Mouse (Mus musculus): Measurements from ENCODE around the gene Sh3bgr. TPM values are rescaled to one million over a fixed set of nuclear protein-coding genes. Genes with fewer than 3 reads are reported as not detected.

Gene Sh3bgr
- total and polyA plus RNA-seq, 3 experiments: 1.1 to 2.0 TPM; not detected in 1

- Histone ChIP-seq H3K27me3 (ENCODE audit: control insufficient read depth in 1 of 2, insufficient read depth in 2 of 2, low read length in 2 of 2) (no peaks in the 10 kb centered on the region), H3K79me2 (ENCODE audit: control insufficient read depth, insufficient read depth, low read length, poor library complexity) (no peaks in the 10 kb centered on the region), H3K36me3 (ENCODE audit: control insufficient read depth in 1 of 2, insufficient read depth in 2 of 2, low read length in 2 of 2) (no peaks in the 10 kb centered on the region; a peak in 2 of 4 replicates), H3K4me1 (ENCODE audit: control insufficient read depth in 1 of 2, insufficient read depth in 2 of 2, low read length in 2 of 2) (no peaks in the 10 kb centered on the region), H3K9me3 (replicated peaks; ENCODE audit: insufficient read depth, low read length) (no peaks in the 10 kb centered on the region), H3K27ac (ENCODE audit: control insufficient read depth, low read depth, low read length) (no peak overlapping the region), H3K9ac (ENCODE audit: control insufficient read depth, low read depth, low read length, poor library complexity, severe bottlenecking) (no peak overlapping the region), H3K4me3 (ENCODE audit: control insufficient read depth in 1 of 2, insufficient read depth in 1 of 2, low read depth in 2 of 2, low read length in 2 of 2) (no peak overlapping the region)
- DNase-seq (ENCODE audit: low read depth, low spot score): no peak
- no peak for TF ChIP-seq MAX (IDR thresholded peaks at IDR 0.05; ENCODE audit: low read length)
- no peak for TF ChIP-seq SMC3 (IDR thresholded peaks at IDR 0.05; ENCODE audit: low read depth, low read length)
- no peak for TF ChIP-seq SIN3A (IDR thresholded peaks at IDR 0.05; ENCODE audit: low read length)
- no peak for TF ChIP-seq UBTF (IDR thresholded peaks at IDR 0.05; ENCODE audit: borderline replicate concordance, insufficient read depth, low read depth, low read length)
- TF ChIP-seq MEF2A (IDR thresholded peaks at IDR 0.05; ENCODE audit: extremely low read depth, insufficient replicate concordance, low read depth, low read length, poor library complexity, severe bottlenecking): no peak
Observed at GRCm38 (mm10) chr16:96161336-96161735, 38.9 kb upstream of the Sh3bgr start.

- no peak for DNase-seq (ENCODE audit: low read depth, low spot score)
- Histone ChIP-seq H3K27ac (ENCODE audit: control insufficient read depth, low read depth, low read length) (no peak overlapping the region), H3K9ac (ENCODE audit: control insufficient read depth, low read depth, low read length, poor library complexity, severe bottlenecking) (no peak overlapping the region), H3K4me1 (ENCODE audit: control insufficient read depth in 1 of 2, insufficient read depth in 2 of 2, low read length in 2 of 2) (no peaks in the 10 kb centered on the region), H3K4me3 (ENCODE audit: control insufficient read depth in 1 of 2, insufficient read depth in 1 of 2, low read depth in 2 of 2, low read length in 2 of 2) (no peak overlapping the region), H3K9me3 (replicated peaks; ENCODE audit: insufficient read depth, low read length) (no peaks in the 10 kb centered on the region), H3K79me2 (ENCODE audit: control insufficient read depth, insufficient read depth, low read length, poor library complexity) (no peaks in the 10 kb centered on the region), H3K27me3 (ENCODE audit: control insufficient read depth in 1 of 2, insufficient read depth in 2 of 2, low read length in 2 of 2) (no peaks in the 10 kb centered on the region), H3K36me3 (ENCODE audit: control insufficient read depth in 1 of 2, insufficient read depth in 2 of 2, low read length in 2 of 2) (no peaks in the 10 kb centered on the region; a peak in 1 of 4 replicates)
- no peak for TF ChIP-seq CTCF (IDR thresholded peaks at IDR 0.05 in 2 of 3, conservative IDR thresholded peaks at IDR 0.05 in 1 of 3; ENCODE audit: control insufficient read depth in 1 of 3, insufficient read depth in 1 of 3, low read depth in 2 of 3, low read length in 3 of 3, poor library complexity in 1 of 3, severe bottlenecking in 1 of 3)
Observed at GRCm38 (mm10) chr16:96165723-96166264, 34.5 kb upstream of the Sh3bgr start.

- Histone ChIP-seq H3K9me3 (replicated peaks; ENCODE audit: insufficient read depth, low read length) (no peaks in the 10 kb centered on the region), H3K27me3 (ENCODE audit: control insufficient read depth in 1 of 2, insufficient read depth in 2 of 2, low read length in 2 of 2) (no peaks in the 10 kb centered on the region), H3K4me1 (ENCODE audit: control insufficient read depth in 1 of 2, insufficient read depth in 2 of 2, low read length in 2 of 2) (no peaks in the 10 kb centered on the region), H3K4me3 (ENCODE audit: control insufficient read depth in 1 of 2, insufficient read depth in 1 of 2, low read depth in 2 of 2, low read length in 2 of 2) (no peak overlapping the region), H3K36me3 (ENCODE audit: control insufficient read depth in 1 of 2, insufficient read depth in 2 of 2, low read length in 2 of 2) (no peaks in the 10 kb centered on the region; a peak in 1 of 4 replicates), H3K79me2 (ENCODE audit: control insufficient read depth, insufficient read depth, low read length, poor library complexity) (no peaks in the 10 kb centered on the region), H3K9ac (ENCODE audit: control insufficient read depth, low read depth, low read length, poor library complexity, severe bottlenecking) (no peak overlapping the region), H3K27ac (ENCODE audit: control insufficient read depth, low read depth, low read length) (no peak overlapping the region)
- no peak for DNase-seq (ENCODE audit: low read depth, low spot score)
- no peak for TF ChIP-seq ZMIZ1 (IDR thresholded peaks at IDR 0.05; ENCODE audit: low read depth, low read length)
- no peak for TF ChIP-seq USF1 (IDR thresholded peaks at IDR 0.05; ENCODE audit: low read depth, low read length)
- TF ChIP-seq CHD2 (IDR thresholded peaks at IDR 0.05; ENCODE audit: low read length): no peak
- no peak for TF ChIP-seq MAFK (IDR thresholded peaks at IDR 0.05; ENCODE audit: borderline replicate concordance, low read depth, low read length)
- TF ChIP-seq KAT2A (conservative IDR thresholded peaks at IDR 0.05; ENCODE audit: low read depth, low read length): no peak
- TF ChIP-seq RCOR1 (IDR thresholded peaks at IDR 0.05; ENCODE audit: low read depth, low read length): no peak
- no peak for TF ChIP-seq MYC (IDR thresholded peaks at IDR 0.05; ENCODE audit: low read depth, low read length)
- TF ChIP-seq MEF2A (IDR thresholded peaks at IDR 0.05; ENCODE audit: extremely low read depth, insufficient replicate concordance, low read depth, low read length, poor library complexity, severe bottlenecking): no peak
- TF ChIP-seq HCFC1 (IDR thresholded peaks at IDR 0.05; ENCODE audit: low read depth, low read length): no peak
- no peak for TF ChIP-seq UBTF (IDR thresholded peaks at IDR 0.05; ENCODE audit: borderline replicate concordance, insufficient read depth, low read depth, low read length)
- TF ChIP-seq EP300 (IDR thresholded peaks at IDR 0.05; ENCODE audit: low read depth in 1 of 2, low read length in 2 of 2): no peak
- no peak for TF ChIP-seq ZKSCAN1 (IDR thresholded peaks at IDR 0.05; ENCODE audit: low read depth, low read length)
- no peak for TF ChIP-seq SIN3A (IDR thresholded peaks at IDR 0.05; ENCODE audit: low read length)
- TF ChIP-seq SMC3 (IDR thresholded peaks at IDR 0.05; ENCODE audit: low read depth, low read length): no peak
- no peak for TF ChIP-seq POLR2A (IDR thresholded peaks at IDR 0.05; ENCODE audit: control insufficient read depth in 1 of 2, insufficient read depth in 1 of 2, low read depth in 1 of 2, low read length in 2 of 2, poor library complexity in 1 of 2)
- TF ChIP-seq GABPA (IDR thresholded peaks at IDR 0.05; ENCODE audit: low read depth, low read length): no peak
- no peak for TF ChIP-seq POLR2AphosphoS2 (IDR thresholded peaks at IDR 0.05; ENCODE audit: low read length)
- no peak for TF ChIP-seq MXI1 (IDR thresholded peaks at IDR 0.05; ENCODE audit: low read depth, low read length)
Observed at GRCm38 (mm10) chr16:96168837-96169236, 31.4 kb upstream of the Sh3bgr start.

All from MEL (cell line).